Mouse (Mus musculus) right cerebral cortex, postnatal 10 days (tissue): ENCODE results near the gene Utp14b.

Experiments
- DNase-seq, 2 experiments: peaks; one replicate each; pipeline ENCODE4 v3.0.0; 2021; ENCODE audit warnings: low spot score in 2 of 2

Gene Utp14b

GRCm38 (mm10) chr1:78657671-78658440, at the start of gene Utp14b, which contains the start of gene Acsl3:
Gene Utp14b, plus strand, starts transcription at chr1:78658038.
Gene Acsl3, plus strand, starts transcription at chr1:78657825.
- peak; percentile 98 for DNase-seq

- no peak for DNase-seq
Measured at GRCm38 (mm10) chr1:78609134-78609907, 48.5 kb upstream of the Utp14b start.

DNA sequence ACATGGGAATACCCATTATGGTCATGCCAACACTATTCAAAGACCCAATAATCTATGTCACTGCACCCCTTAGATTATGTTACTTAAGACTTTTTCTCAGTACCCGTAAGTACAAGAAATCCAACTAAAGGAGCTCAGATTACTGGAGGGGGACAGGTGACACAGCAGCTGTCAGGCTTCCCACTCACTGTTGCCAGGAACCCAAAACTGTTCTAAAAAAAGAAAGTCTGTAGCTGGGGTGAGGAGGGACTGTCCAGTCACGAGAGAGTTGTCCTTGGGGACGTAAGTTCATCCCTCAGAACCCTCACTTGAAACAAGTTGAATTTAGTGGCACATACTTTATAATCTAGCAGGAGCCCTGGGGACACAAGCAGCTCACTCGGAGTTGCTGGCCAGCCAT, 46.8 kb upstream of the Utp14b start:
- DNase-seq = no peak

- no peak for DNase-seq
Measured at GRCm38 (mm10) chr1:78612959-78613358, 44.9 kb upstream of the Utp14b start.

DNA sequence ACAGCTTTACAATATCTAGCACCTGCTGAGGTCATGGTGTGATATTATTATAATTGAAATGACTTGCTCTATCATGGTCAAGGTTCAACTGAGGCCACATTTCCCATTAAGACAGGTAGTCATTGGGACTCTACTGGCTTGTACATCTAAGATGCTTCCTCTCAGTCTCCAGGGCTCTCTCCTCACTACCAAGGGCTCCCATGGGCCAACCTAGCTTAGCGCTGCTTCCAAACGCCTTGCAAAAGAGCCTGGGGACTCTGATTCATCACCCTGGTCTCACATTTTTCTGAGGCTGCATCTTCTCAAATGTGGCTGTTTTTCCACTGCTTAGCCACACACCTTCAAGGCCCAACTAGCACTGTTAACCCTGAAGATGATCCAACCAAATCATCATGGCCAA, 33.5 kb upstream of the Utp14b start:
- no peak for DNase-seq

- no peak for DNase-seq
Measured at GRCm38 (mm10) chr1:78634486-78634885, 23.4 kb upstream of the Utp14b start.

DNA sequence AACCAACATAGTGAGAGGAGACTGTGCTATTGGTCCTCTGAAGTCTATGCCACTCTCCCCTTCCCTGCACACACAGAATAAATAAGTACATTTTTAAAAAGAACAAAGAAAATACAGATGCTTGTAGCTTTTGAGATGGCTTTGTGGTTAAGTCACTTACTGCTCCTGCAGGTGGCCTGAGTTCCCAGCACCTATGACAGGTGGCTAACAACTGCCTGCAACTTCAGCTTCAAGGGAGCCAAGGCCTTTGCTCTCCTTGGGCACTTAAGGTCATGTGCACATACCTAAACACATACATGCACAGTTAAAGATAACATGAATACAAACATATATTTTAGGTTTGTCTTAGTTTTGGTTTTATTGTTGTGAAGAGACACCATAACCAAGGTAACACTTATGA, 17.0 kb upstream of the Utp14b start:
- DNase-seq = no peak

DNA sequence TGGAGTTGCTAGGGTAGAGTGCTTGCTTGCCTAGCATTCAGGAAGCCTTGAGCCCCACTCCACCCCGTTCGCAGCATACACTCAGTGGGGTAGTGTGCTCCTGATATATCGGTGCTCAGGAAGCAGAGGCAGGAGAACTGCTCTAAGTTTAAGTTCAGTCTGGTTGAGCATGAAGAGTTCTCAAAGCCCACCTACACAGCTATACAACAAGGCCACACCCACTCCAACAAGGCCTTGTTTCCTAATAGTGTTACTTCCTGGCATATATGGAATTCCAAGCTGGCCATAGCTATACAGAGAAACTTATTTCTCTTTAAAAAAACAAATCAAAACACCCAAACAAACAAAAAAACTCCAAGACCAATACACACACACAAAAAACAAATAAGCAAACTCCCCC, 16.0 kb upstream of the Utp14b start:
- DNase-seq = no peak

DNA sequence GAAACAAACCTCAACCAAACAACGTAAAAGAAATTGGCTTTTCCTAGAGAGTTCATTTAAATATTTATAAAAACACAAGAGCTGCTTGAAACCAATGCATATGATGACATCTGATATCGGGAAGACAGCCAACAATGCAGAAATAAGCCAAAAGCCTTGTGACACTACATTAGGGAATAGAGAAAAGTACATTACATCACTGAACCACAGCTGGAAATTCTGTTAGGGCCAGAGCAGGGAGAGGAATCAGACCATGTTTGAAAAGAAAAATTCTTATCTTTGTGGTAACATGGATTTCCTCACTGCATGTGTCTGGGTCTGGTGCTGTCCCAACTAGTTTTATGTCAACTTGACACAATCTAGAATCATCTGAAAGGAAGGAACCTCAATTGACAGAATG, 15.6 kb upstream of the Utp14b start:
- DNase-seq = no peak

GRCm38 (mm10) chr1:78647317-78647885, 10.4 kb upstream of the Utp14b start:
- DNase-seq = no peak

GRCm38 (mm10) chr1:78649269-78650061, 8.4 kb upstream of the Utp14b start:
- DNase-seq = no peak

GRCm38 (mm10) chr1:78656472-78656871, 1.4 kb upstream of the Utp14b start:
- no peak for DNase-seq

DNA sequence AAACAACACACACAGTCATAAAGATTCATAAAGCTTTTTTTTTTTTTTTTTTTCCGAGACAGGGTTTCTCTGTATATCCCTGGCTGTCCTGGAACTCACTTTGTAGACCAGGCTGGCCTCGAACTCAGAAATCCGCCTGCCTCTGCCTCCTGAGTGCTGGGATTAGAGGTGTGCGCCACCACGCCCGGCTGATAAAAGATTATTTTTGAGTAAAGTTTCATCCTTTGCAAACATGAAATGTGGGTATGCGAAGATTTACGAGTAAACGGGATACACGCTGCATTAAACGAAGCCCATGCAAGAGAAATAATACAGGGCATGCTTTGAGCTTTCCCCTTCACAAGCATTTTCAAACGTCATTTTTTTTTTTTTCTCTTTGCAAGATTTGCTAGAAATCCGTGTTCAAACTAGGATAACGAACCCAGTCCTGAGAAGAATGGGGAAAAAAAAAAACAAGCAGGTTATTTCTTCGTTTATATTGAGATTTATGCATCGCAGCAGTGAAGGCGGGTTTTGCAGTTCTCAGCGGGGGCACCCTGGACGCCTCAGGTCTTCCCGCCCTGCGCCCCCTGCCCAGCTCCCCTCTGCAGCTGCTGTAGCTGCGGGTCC, 713 bp upstream of the Utp14b start:
- no peak for DNase-seq

- no peak for DNase-seq
Measured at GRCm38 (mm10) chr1:78658441-78659269, 817 bp downstream of the Utp14b start.

GRCm38 (mm10) chr1:78659270-78659823, 1.5 kb downstream of the Utp14b start:
- no peak for DNase-seq

GRCm38 (mm10) chr1:78664326-78664725, 6.5 kb downstream of the Utp14b start:
- DNase-seq = no peak

DNA sequence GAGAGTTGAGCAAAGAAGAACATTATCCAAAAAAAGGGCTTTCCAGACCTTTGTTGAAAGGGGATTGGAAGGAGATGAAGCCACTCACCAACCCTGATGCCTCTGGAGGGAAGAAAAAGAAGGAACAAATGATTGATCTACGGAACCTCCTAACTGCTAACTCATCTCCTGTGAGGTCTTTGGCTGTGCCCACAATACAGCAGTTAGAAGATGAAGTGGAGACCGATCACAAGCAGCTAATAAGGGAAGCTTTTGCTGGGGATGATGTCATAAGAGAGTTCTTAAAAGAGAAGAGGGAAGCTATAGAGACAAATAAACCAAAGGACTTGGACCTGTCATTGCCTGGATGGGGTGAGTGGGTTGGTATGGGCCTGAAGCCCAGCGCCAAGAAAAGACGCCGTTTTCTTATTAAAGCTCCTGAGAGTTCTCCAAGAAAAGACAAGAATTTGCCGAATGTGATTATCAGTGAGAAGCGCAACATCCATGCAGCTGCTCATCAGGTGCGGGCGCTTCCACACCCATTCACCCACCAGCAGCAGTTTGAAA, 8.2 kb downstream of the Utp14b start:
- DNase-seq = no peak

DNA sequence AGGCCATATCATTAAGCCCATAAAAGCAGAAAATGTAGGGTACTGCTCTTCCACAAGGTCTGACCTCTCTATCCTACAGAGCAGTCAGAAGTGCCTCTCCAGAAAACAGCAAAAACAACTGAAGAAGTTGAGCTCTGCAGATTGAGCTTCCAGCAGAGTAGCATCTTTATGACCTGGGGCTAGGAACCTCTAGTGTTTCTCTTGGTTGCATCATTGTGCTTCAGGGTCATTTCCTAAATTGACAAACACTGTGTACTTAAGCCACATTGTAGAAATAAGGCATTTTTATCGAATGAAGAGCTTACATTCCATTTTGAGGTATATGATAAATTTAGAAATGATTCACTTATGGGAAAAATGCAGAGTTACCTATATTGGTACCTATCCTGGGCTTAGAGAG, 8.7 kb downstream of the Utp14b start:
- no peak for DNase-seq

- DNase-seq = no peak
Measured at GRCm38 (mm10) chr1:78682291-78682690, 24.5 kb downstream of the Utp14b start.

- DNase-seq = no peak
Measured at GRCm38 (mm10) chr1:78684128-78684527, 26.3 kb downstream of the Utp14b start.
